Mouse (Mus musculus) lung, embryonic 16.5 days (tissue): ENCODE data around the gene Dbi. TPM values are rescaled to one million over a fixed set of nuclear protein-coding genes. Genes with fewer than 3 reads are reported as not detected.
A peak's percentile ranks its signal among the peaks of the same experiment; 100 is the strongest.

Source experiments
- ATAC-seq: fragments of 200-750 bp; cut with Nextera tagmentation; 2 replicates; pipeline ENCODE4 v1.8.0; 2017; ENCODE audit warnings: low read depth, mild to moderate bottlenecking, moderate library complexity
- H3K27ac ChIP-seq: fragments of 300-500 bp; sonication (generic); 2 replicates; pipeline ENCODE4 v1.5.1; 2014; ENCODE audit warnings: mild to moderate bottlenecking, control low read depth, low read length
- H3K27me3 ChIP-seq: fragments of 300-500 bp; sonication (generic); 2 replicates; pipeline ENCODE4 v1.6.1; 2014; ENCODE audit warnings: low read depth, low read length, mixed read lengths; ENCODE audit not compliant: control insufficient read depth, insufficient read depth
- H3K36me3 ChIP-seq: fragments of 300-500 bp; sonication (generic); 2 replicates; pipeline ENCODE4 v1.6.1; 2014; ENCODE audit warnings: low read length; ENCODE audit not compliant: control insufficient read depth, insufficient read depth
- H3K4me1 ChIP-seq: fragments of 300-500 bp; sonication (generic); replicated peaks from 2 replicates; pipeline ENCODE4 v1.6.1; 2014; ENCODE audit warnings: low read length, mixed read lengths; ENCODE audit not compliant: control insufficient read depth, insufficient read depth
- H3K4me2 ChIP-seq: fragments of 300-500 bp; sonication (generic); 2 replicates; pipeline ENCODE4 v1.6.1; 2014; ENCODE audit warnings: low read depth, low read length, control low read depth
- H3K4me3 ChIP-seq: fragments of 300-500 bp; sonication (generic); 2 replicates; pipeline ENCODE4 v1.5.1; 2014; ENCODE audit warnings: mild to moderate bottlenecking, low read length, control low read depth
- H3K9ac ChIP-seq: fragments of 300-500 bp; sonication (generic); 2 replicates; pipeline ENCODE4 v1.6.1; 2014; ENCODE audit warnings: low read length, control low read depth
- H3K9me3 ChIP-seq: fragments of 300-500 bp; sonication (generic); 2 replicates; pipeline ENCODE4 v1.6.1; 2016; ENCODE audit warnings: low read length; ENCODE audit not compliant: control insufficient read depth
- WGBS: fragments of 180-500 bp; shearing (Covaris S2); extraction: QIAGEN DNeasy Blood & Tissue Kit; methylation state at CpG from one replicate; pipeline ENCODE4 v1.1.7; 2014; 5-methylcytosine and 5-hydroxymethylcytosine counted together
- polyA plus RNA-seq: library from polyadenylated mRNA; unstranded; fragments of >200 nt; fragmentation: Nextera tagmentation; extraction: Ambion mirVana; gene quantifications from 2 replicates; pipeline ENCODE4 v1.2.1, GENCODE M21; 2015

Dbi gene
- polyA plus RNA-seq, 1 experiment from 2014 or later = 457 TPM

DNA sequence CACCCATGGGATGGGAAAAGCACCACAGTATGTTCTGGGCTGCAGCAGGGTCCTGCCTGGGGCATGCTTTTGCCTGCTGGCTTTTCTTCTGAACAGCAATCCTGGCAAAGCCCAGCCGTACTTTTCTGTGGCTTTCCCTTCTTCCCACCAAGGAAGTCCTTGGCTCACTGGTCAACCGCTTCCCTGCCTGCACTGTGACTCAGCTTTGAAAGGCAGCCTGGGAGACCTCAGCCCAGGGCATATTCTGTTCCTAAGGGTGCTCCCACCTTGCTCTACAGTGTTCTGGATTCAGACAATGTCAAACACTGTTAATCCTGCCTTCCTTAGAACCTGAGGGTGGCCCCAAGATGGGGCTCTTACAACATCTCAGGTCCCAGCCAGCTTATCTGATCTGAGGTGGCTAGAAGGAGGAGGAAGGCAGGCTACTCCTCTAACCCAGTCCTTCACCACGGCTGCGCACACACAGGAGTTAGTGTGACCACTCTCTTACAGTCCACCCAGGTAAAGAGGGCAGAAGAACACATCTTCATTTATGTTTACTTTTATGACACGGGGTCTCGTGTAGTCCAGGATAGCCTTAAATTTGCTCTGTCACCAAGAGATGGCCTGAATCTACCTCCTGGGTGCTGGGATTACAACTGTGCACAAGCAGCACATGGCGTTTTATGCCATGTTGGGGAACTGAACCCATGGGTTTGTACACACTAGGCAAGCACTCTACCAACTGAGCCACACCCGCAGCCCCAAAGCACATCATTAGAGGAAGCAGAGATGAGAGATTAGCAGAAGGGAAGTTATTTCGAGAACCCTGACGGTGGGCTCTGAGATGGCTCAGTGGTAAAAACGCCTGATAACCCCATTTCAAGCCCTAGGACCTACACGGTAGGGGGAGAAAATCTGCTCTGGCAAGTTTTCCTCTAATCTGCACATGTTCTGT lies 8.4 kb downstream of the Dbi start:
- H3K27ac ChIP-seq = no peak overlapping the region
- H3K4me2 ChIP-seq = no peak overlapping the region
- H3K9ac ChIP-seq = no peak overlapping the region
- whole genome bisulfite sequencing = 81% methylated on average over 12 of the region's 12 CpGs
- no peaks in the 10 kb centered on the region; the same call in 1 of the 2 replicates for H3K27me3 ChIP-seq
- H3K4me1 ChIP-seq = no peaks in the 10 kb centered on the region
- H3K36me3 ChIP-seq = peaks cover 35% of the 10 kb centered on the region
- H3K4me3 ChIP-seq = no peak overlapping the region
- peaks cover 3% of the 10 kb centered on the region for H3K9me3 ChIP-seq
- ATAC-seq = no peak

DNA sequence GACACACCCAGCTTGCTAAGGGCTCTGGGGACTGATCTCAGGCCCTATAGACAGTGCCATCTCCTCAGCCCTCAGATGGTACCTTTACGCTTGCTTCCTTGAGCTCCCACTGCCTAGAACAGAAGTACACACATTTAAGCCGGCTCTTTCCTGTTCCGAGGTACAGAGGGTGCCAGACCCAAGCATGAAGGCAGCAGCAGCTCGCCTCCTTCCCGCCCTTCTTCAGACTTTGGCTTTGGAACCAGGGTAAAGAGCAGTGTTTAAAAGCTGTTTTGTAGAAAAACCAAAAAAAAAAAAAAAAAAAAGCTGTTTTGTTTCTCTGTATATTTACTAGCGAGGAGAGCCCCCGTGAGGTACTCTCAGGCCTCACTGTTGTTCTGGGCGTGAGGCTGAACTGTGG lies 9.1 kb downstream of the Dbi start:
- Histone ChIP-seq H3K9ac (no peak overlapping the region), H3K27me3 (no peaks in the 10 kb centered on the region; the same call in 1 of the 2 replicates), H3K4me2 (no peak overlapping the region), H3K4me3 (no peak overlapping the region), H3K9me3 (peaks cover 3% of the 10 kb centered on the region), H3K4me1 (no peaks in the 10 kb centered on the region), H3K36me3 (peaks cover 35% of the 10 kb centered on the region), H3K27ac (no peak overlapping the region)
- no peak for ATAC-seq
- WGBS = 91% methylated on average over 8 of the region's 8 CpGs

DNA sequence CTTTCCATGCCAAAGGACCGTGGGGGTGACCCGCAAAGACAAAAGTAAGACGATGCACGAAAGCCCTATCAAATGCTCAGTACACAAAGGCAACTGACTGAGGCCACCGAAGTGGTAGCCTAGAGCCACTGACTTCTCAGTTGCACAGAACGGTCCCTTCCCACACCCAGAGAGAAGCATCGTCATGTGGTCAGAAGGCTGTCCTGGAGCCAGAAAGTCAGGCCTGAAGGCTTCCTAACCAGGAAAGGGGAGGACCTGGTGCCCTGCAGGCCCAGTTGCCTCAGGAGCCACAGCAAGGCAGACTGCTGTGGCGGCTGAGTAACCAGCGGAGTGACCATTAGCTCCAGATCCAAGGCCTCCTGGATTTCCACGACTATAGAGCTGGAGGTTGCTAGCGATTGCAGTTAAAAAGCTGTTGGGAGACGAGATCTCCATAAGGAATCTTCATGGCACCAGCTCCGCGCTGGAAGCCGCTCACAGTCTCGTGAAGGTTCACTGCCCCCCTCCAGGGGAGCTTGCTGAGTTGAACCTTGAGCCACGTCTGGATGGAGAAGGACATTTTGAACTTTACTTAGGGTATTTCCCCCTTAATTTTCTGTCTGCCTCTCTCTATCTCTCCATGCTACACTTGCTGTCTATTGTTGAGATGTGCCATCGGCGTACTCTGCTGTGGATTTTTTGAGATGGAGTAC lies 11.0 kb downstream of the Dbi start:
- no peak overlapping the region for H3K9ac ChIP-seq
- H3K9me3 ChIP-seq = peaks cover 3% of the 10 kb centered on the region
- H3K4me3 ChIP-seq = no peak overlapping the region
- WGBS = 86% methylated on average over 19 of the region's 19 CpGs
- H3K4me1 ChIP-seq = peaks cover 2% of the 10 kb centered on the region; the same call in 1 of the 2 replicates
- peaks cover 23% of the 10 kb centered on the region for H3K36me3 ChIP-seq
- H3K27me3 ChIP-seq = no peaks in the 10 kb centered on the region; the same call in 1 of the 2 replicates
- H3K4me2 ChIP-seq = no peak overlapping the region
- H3K27ac ChIP-seq = no peak overlapping the region
- no peak for ATAC-seq

DNA sequence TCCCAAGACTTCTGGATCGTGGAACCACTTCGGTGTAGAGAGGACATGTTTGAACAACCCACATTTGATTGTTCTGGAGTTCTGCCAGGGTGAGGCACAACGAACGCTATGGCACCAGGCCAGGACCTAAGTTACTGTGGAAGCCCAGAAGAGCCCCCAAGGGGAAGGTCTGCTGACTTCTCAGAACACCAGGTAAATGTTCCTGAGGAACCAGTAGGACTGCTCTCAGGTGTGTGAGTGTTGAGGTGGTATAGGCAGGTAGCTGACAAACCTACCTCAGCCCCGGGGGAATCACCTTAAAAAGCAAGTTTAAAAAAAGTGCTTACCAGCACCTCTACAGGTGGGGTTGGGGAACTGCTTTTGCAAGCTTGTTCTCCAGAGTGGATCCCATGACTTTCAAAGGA lies 15.3 kb downstream of the Dbi start:
- no peak overlapping the region for H3K9ac ChIP-seq
- no peak overlapping the region for H3K27ac ChIP-seq
- no peak overlapping the region for H3K4me2 ChIP-seq
- peaks cover 2% of the 10 kb centered on the region; the same call in 1 of the 2 replicates for H3K4me1 ChIP-seq
- 30% methylated on average over 5 of the region's 5 CpGs for WGBS
- H3K27me3 ChIP-seq = peaks cover 9% of the 10 kb centered on the region
- H3K9me3 ChIP-seq = no peaks in the 10 kb centered on the region
- ATAC-seq = peak; percentile 97
- H3K4me3 ChIP-seq = no peak overlapping the region
- no peaks in the 10 kb centered on the region for H3K36me3 ChIP-seq

DNA sequence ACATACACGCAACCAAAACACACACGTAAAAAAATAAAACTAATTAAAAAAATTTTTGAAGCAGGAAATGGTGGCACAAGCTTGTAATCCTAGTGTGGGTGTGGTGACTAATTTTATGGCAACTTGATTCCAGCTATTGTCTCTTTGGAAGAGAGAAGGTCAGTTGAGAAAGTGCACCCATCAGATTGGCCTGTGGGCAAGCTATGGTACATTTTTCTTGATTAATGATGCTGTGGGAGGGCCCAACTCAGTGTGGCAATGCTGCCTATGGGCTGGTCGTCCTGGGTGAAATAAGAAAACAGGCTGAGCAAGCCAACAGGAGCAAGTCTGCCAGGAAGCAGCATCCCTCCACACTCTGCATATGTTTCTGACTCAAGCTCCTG lies 19.7 kb downstream of the Dbi start:
- no peak overlapping the region for H3K4me3 ChIP-seq
- ATAC-seq = no peak
- H3K9me3 ChIP-seq = no peaks in the 10 kb centered on the region
- H3K4me1 ChIP-seq = peaks cover 2% of the 10 kb centered on the region; the same call in 1 of the 2 replicates
- H3K36me3 ChIP-seq = no peaks in the 10 kb centered on the region
- no peak overlapping the region for H3K27ac ChIP-seq
- 79% methylated on average over 3 of the region's 3 CpGs for WGBS
- no peak overlapping the region for H3K4me2 ChIP-seq
- H3K27me3 ChIP-seq = peaks cover 9% of the 10 kb centered on the region
- H3K9ac ChIP-seq = no peak overlapping the region

DNA sequence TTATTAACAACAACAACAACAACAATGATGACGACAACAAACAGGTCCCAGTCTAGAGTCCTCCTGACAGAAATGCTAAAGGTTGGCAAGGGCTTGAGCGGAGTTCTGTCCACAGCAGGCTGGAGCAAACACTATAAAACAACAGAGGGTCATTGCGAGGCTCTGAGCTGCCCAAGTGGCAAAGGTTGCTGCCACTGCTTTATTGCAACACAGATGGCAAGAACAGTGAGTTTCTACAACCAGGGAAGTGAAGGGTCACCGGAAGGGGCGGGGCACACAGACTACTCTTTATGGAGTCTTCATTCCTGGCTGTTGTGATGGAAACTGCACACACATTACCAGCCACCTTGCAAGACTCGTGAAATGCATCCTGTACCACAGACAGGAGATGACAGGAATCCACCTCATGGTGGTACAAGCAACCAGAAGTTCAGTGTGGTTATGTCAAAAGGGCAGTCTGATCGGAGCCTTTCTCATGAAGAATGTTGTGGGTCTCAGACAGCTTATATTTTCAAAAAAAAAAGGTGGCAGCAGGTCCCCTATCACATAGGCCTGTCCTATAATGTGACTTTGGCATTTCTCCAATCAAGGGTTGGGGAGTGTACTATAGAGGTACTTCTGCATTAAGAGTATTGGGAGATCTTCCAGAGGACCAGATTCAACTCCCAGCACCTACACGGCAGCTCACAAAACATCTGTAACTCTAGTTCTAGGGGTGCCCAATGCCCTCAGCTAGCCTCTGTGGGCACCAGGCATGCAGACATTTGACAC lies 20.2 kb downstream of the Dbi start:
- Histone ChIP-seq H3K4me1 (no peaks in the 10 kb centered on the region; the same call in 1 of the 2 replicates), H3K9me3 (no peaks in the 10 kb centered on the region), H3K27ac (no peak overlapping the region), H3K4me2 (no peak overlapping the region), H3K9ac (no peak overlapping the region), H3K36me3 (no peaks in the 10 kb centered on the region), H3K4me3 (no peak overlapping the region), H3K27me3 (peaks cover 9% of the 10 kb centered on the region)
- WGBS = 74% methylated on average over 8 of the region's 8 CpGs
- no peak for ATAC-seq

DNA sequence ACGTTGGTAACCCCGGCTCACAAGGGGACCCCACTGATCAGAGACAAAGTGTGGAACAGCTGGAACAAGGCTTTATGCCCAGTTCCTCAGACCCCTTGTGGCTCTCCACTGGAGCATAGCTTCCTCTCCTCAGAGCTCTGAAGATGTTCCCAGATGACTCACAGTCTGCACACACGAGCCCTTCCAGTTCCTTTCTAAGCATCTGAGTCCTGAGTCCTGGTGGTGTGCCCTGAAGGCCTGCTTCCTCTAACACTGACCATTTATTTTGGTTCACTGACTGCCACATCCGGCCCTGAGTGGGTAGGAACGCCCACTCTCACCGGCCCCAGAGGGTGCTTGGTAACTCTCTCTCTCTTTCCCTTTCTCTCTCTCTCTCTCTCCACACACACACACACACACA lies 21.4 kb downstream of the Dbi start:
- ATAC-seq = peak; percentile 63; the same call in 1 of the 2 replicates
- no peak overlapping the region for H3K9ac ChIP-seq
- H3K27me3 ChIP-seq = peaks cover 9% of the 10 kb centered on the region
- H3K4me2 ChIP-seq = no peak overlapping the region
- no peaks in the 10 kb centered on the region for H3K9me3 ChIP-seq
- 50% methylated on average over 6 of the region's 6 CpGs for WGBS
- H3K27ac ChIP-seq = no peak overlapping the region
- no peaks in the 10 kb centered on the region for H3K36me3 ChIP-seq
- no peak overlapping the region for H3K4me3 ChIP-seq
- no peaks in the 10 kb centered on the region for H3K4me1 ChIP-seq

DNA sequence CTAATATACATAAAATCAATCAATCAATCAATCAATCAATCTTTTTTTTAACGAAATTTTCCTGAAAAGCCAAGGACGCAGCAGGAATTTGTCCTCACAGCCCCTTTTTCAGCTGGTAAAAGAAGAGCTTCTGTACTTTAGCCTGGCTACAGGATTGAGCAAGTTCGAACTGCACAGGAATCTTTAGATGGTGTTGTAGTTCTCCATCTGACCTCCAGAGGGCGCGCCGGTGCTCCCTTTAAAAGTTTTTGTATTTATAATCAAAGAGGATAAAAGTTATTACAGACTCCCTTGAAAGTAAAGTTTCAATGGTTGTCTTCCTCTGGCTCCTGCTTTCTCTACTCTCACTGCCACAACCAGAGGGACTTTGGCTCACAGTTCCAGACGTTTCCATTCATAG lies 22.6 kb downstream of the Dbi start:
- Histone ChIP-seq H3K4me3 (no peak overlapping the region), H3K9ac (no peak overlapping the region), H3K27ac (no peak overlapping the region), H3K9me3 (no peaks in the 10 kb centered on the region), H3K27me3 (peaks cover 3% of the 10 kb centered on the region), H3K36me3 (no peaks in the 10 kb centered on the region), H3K4me2 (no peak overlapping the region), H3K4me1 (no peaks in the 10 kb centered on the region)
- ATAC-seq = no peak
- WGBS = 14% methylated on average over 7 of the region's 7 CpGs

DNA sequence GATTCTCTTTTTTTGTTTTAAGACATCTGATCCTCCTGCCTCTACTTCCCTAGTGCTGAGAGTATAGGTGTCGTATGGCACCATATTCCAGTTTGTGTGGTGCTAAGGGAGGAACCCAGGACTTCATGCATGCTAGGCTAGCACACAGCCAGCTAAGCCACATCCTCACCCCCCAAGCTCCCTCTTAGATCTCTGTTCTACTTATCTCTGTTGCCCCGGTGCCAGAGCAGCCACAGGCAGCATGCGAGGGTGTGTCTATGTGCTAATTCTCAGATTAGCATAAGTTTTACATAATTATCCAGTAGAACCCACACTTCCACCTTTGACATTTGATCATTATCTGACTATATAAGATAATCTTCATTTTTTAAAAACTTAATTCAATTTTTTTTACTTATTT lies 26.0 kb downstream of the Dbi start:
- Histone ChIP-seq H3K9me3 (no peaks in the 10 kb centered on the region), H3K36me3 (no peaks in the 10 kb centered on the region), H3K27ac (no peak overlapping the region), H3K4me1 (no peaks in the 10 kb centered on the region), H3K27me3 (no peaks in the 10 kb centered on the region), H3K4me2 (no peak overlapping the region), H3K9ac (no peak overlapping the region), H3K4me3 (no peak overlapping the region)
- no peak for ATAC-seq
- WGBS = 55% methylated on average over 3 of the region's 3 CpGs
